Mouse (Mus musculus) bone marrow, adult 2 months (tissue): Measurements from ENCODE around the gene Ensa.

Source experiments
- CTCF ChIP-seq: fragments of 200-500 bp; IDR thresholded peaks from 2 replicates; pipeline ENCODE4 v1.5.1; 2011; ENCODE audit warnings: low read length, control low read depth; ENCODE audit not compliant: control insufficient read depth, insufficient read depth
- POLR2A ChIP-seq: fragments of 200-500 bp; IDR thresholded peaks from 2 replicates; pipeline ENCODE4 v1.6.1; 2011; ENCODE audit warnings: low read depth, mild to moderate bottlenecking, control low read depth, low read length, borderline replicate concordance; ENCODE audit not compliant: control insufficient read depth

GRCm38 (mm10) chr3:95653473-95654034 lies 28.8 kb downstream of the Ensa start:
- no peak for TF ChIP-seq POLR2A
- no peak for TF ChIP-seq CTCF
